ENCODE assay signal across 9 mouse cellular contexts in the genomic region with DNA sequence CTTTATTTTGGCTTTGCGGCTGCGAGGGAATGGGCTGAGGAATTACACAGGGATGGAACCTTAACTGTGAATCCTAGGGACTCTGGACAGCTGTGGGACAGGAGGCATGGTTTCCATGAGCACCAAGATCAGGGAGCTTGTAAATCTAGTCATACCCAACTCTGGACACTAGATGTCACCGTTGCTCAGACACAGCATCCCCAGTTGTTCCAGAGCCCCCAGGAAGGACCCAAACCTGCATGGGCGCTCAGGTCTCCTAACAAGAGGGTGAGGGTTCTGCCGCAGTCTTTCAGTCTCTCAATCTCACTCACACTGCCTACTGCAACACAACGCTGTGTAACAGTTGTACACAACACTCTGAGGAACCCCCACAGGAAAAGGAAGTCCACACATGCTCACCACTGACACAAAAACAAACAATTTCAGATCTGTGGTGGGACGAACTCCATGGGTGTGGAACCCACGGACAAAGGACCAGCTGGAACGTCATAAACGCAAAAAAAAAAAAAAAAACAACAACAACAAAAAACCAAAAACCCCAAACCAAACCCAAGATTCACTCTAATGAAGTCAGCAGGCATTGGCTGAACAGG. TPM values are rescaled to one million over a fixed set of nuclear protein-coding genes. Genes with fewer than 3 reads are reported as not detected.
DNase-seq lines count a peak whose midpoint lies in the region; ATAC-seq and TF ChIP-seq lines count a peak whose summit lies in the region.
"Had no signal": no experiment of that assay in that cellular context is flagged by ENCODE, and none has a peak within 500 bp of the region (broad histone marks: within the 10 kb centered on the region; RNA-seq: fewer than 3 reads in every experiment).

No protein-coding gene starts in this region.

- no peaks in the 10 kb centered on the region for H3K4me1 ChIP-seq in heart, adult 2 months (ENCODE audit: control insufficient read depth, insufficient read depth, low read length)
- H3K4me1 ChIP-seq in heart, embryonic 12.5 days (replicated peaks), result no peaks in the 10 kb centered on the region
- no peaks in the 10 kb centered on the region for H3K4me1 ChIP-seq in forebrain, embryonic 14.5 days (ENCODE audit: control insufficient read depth, insufficient read depth, low read length)
- H3K4me1 ChIP-seq in midbrain, embryonic 15.5 days, result no peaks in the 10 kb centered on the region
- H3K4me1 ChIP-seq: limb, embryonic 13.5 days had no signal

- CTCF ChIA-PET in Patski (lab: Charles Lee), result interaction anchor here (0.6 to 3.0 kb wide), 6 partner anchors 10 to 32 kb away, joined by 3 to 9 read pairs (median 4); partner anchors contain the start of gene Higd1a

- TF ChIP-seq EP300 in heart, adult 2 months (IDR thresholded peaks at IDR 0.05; ENCODE audit: insufficient read depth, low read depth, low read length), result no peak

- 21% methylated on average over 10 of the region's 10 CpGs for WGBS in heart, adult 2 months
- WGBS in heart, embryonic 12.5 days, result 41% methylated on average over 10 of the region's 10 CpGs
- 57% methylated on average over 10 of the region's 10 CpGs for WGBS in forebrain, embryonic 14.5 days
- WGBS in midbrain, embryonic 15.5 days, result 55% methylated on average over 10 of the region's 10 CpGs

- TF ChIP-seq CTCF in heart, adult 2 months (IDR thresholded peaks at IDR 0.05), result peak; percentile 77
- peak; percentile 62 for TF ChIP-seq CTCF in Patski (IDR thresholded peaks at IDR 0.05)

- POLR2A ChIA-PET in Patski (lab: Charles Lee), result interaction anchor here (1.6 kb wide), 1 partner anchor 11 kb away, joined by 9 read pairs; the partner anchor contains the start of gene Higd1a

- peaks cover 5% of the 10 kb centered on the region; the same call in 1 of the 2 replicates for H3K9me3 ChIP-seq in heart, embryonic 12.5 days (replicated peaks)
- H3K9me3 ChIP-seq in forebrain, embryonic 14.5 days (replicated peaks; ENCODE audit: control insufficient read depth, low read length), result no peaks in the 10 kb centered on the region
- no peaks in the 10 kb centered on the region for H3K9me3 ChIP-seq in midbrain, embryonic 15.5 days

- H3K79me2 ChIP-seq in heart, adult 2 months (replicated peaks; ENCODE audit: control insufficient read depth, insufficient read depth, low read length), result no peaks in the 10 kb centered on the region

- intact Hi-C loops in heart, adult 2 months (cut with DNase I), result loop anchor here (1.0 to 5.0 kb wide), 2 partner anchors 31 to 141 kb away; no protein-coding TSS in a partner anchor

- no peak overlapping the region for H3K4me3 ChIP-seq in heart, adult 2 months
- H3K4me3 ChIP-seq in heart, embryonic 12.5 days, result no peak overlapping the region
- no peak overlapping the region for H3K4me3 ChIP-seq in forebrain, embryonic 14.5 days (ENCODE audit: low read depth, low read length)
- no peak overlapping the region for H3K4me3 ChIP-seq in midbrain, embryonic 15.5 days
- H3K4me3 ChIP-seq: limb, embryonic 13.5 days had no signal

- H3K9ac ChIP-seq in heart, adult 2 months (ENCODE audit: low read depth, low read length), result no peak overlapping the region
- H3K9ac ChIP-seq in heart, embryonic 12.5 days, result no peak overlapping the region
- no peak overlapping the region for H3K9ac ChIP-seq in forebrain, embryonic 14.5 days (ENCODE audit: low read length)
- no peak overlapping the region for H3K9ac ChIP-seq in midbrain, embryonic 15.5 days
- H3K9ac ChIP-seq: limb, embryonic 13.5 days had no signal

- in situ Hi-C loops in Patski (cut with MboI; ENCODE audit: low pct_unique_long_range_greater_than_20kb), result no loop called here

- peaks cover 4% of the 10 kb centered on the region; the same call in 1 of the 2 replicates for H3K36me3 ChIP-seq in heart, adult 2 months (ENCODE audit: control insufficient read depth, insufficient read depth, low read length)
- peaks cover 34% of the 10 kb centered on the region for H3K36me3 ChIP-seq in heart, embryonic 12.5 days
- peaks cover 50% of the 10 kb centered on the region for H3K36me3 ChIP-seq in forebrain, embryonic 14.5 days (ENCODE audit: control insufficient read depth, insufficient read depth, low read length)
- H3K36me3 ChIP-seq in midbrain, embryonic 15.5 days (replicated peaks), result peaks cover 9% of the 10 kb centered on the region; the same call in 1 of the 2 replicates

- TF ChIP-seq POLR2A in heart, adult 2 months (IDR thresholded peaks at IDR 0.05; ENCODE audit: insufficient read depth, low read depth, low read length), result no peak

- H3K27ac ChIP-seq in heart, adult 2 months, result no peak overlapping the region; the same call in 1 of the 2 replicates
- H3K27ac ChIP-seq in heart, embryonic 12.5 days (ENCODE audit: poor library complexity, severe bottlenecking), result no peak overlapping the region
- no peak overlapping the region for H3K27ac ChIP-seq in forebrain, embryonic 14.5 days (ENCODE audit: low read depth, low read length)
- H3K27ac ChIP-seq in midbrain, embryonic 15.5 days, result no peak overlapping the region
- H3K27ac ChIP-seq: limb, embryonic 13.5 days had no signal

- H3K27me3 ChIP-seq in heart, adult 2 months (ENCODE audit: control insufficient read depth, insufficient read depth, low read length), result no peaks in the 10 kb centered on the region
- H3K27me3 ChIP-seq in heart, embryonic 12.5 days (replicated peaks), result 0 out of 2 replicates have a peak, but pooled peaks cover 3% of the 10 kb centered on the region
- H3K27me3 ChIP-seq in Patski, result no peaks in the 10 kb centered on the region
- H3K27me3 ChIP-seq in forebrain, embryonic 14.5 days (replicated peaks; ENCODE audit: control insufficient read depth, insufficient read depth, low read length), result no peaks in the 10 kb centered on the region
- no peaks in the 10 kb centered on the region for H3K27me3 ChIP-seq in midbrain, embryonic 15.5 days (replicated peaks)
- H3K27me3 ChIP-seq: limb, embryonic 13.5 days had no signal

- ATAC-seq in heart, embryonic 12.5 days (ENCODE audit: insufficient number of reproducible peaks, low FRiP score), result no peak
- no peak for ATAC-seq in Patski
- 0 out of 2 replicates have a peak, but pooled peaks have one; percentile 20 for ATAC-seq in forebrain, embryonic 14.5 days
- peak; percentile 63; the same call in 1 of the 2 replicates for ATAC-seq in midbrain, embryonic 15.5 days (replicated peaks)

- DNase-seq in heart, adult 2 months, result peak in 1 of 2 experiments; percentile 40
- no peak for DNase-seq in Patski (ENCODE audit: low read depth, low spot score)
- DNase-seq in forebrain, embryonic 14.5 days (ENCODE audit: low spot score), result peak; percentile 71
- DNase-seq in kidney, postnatal 14 days, result peak; percentile 43
- no peak for DNase-seq in frontal cortex, postnatal 25 days (ENCODE audit: low spot score in 2 of 2)
- DNase-seq in adrenal gland, adult 8-10 months, result no peak

- no peak overlapping the region for H3K4me2 ChIP-seq in heart, embryonic 12.5 days
- H3K4me2 ChIP-seq in forebrain, embryonic 14.5 days (ENCODE audit: low read length), result no peak overlapping the region
- no peak overlapping the region for H3K4me2 ChIP-seq in midbrain, embryonic 15.5 days
- H3K4me2 ChIP-seq: limb, embryonic 13.5 days had no signal

RNA-seq across cellular contexts. Expression of gene Ccdc13, which starts 7.4 kb away (rescaled TPM):
- not detected for total RNA-seq in heart, adult 2 months (2021)
- 0.32 and 0.49 TPM in 2 replicates for polyA plus RNA-seq in heart, adult 2 months (2012; rRNA removed)
- polyA plus RNA-seq in heart, embryonic 12.5 days (2016; fragmentation: Nextera tagmentation; extraction: Ambion mirVana), result 0.08 TPM in 1 of 2 replicates, not detected in the other
- 0.03 TPM for polyA plus RNA-seq in Patski (2021)
- polyA plus RNA-seq in forebrain, embryonic 14.5 days (2014; fragmentation: Nextera tagmentation; extraction: Ambion mirVana), result 2.7 and 3.0 TPM in 2 replicates
- 4.1 and 4.2 TPM in 2 replicates for polyA plus RNA-seq in midbrain, embryonic 15.5 days (2015; fragmentation: Nextera tagmentation; extraction: Ambion mirVana)
- total RNA-seq in adrenal gland, adult 8-10 months (2022), result 1 to 10 TPM in 3 of 4 experiments, under 1 TPM in 1; 0.73 to 2.2 (median 1.6) TPM

RNA-seq across cellular contexts. Expression of gene Higd1a, which starts 11.5 kb away (rescaled TPM):
- total RNA-seq in heart, adult 2 months (2021), result 100 to 1,000 TPM; 198 to 199 TPM
- 71.7 and 106 TPM in 2 replicates for polyA plus RNA-seq in heart, adult 2 months (2012; rRNA removed)
- polyA plus RNA-seq in heart, embryonic 12.5 days (2016; fragmentation: Nextera tagmentation; extraction: Ambion mirVana), result 237 and 257 TPM in 2 replicates
- 108 TPM for polyA plus RNA-seq in Patski (2021)
- 114 and 151 TPM in 2 replicates for polyA plus RNA-seq in forebrain, embryonic 14.5 days (2014; fragmentation: Nextera tagmentation; extraction: Ambion mirVana)
- polyA plus RNA-seq in midbrain, embryonic 15.5 days (2015; fragmentation: Nextera tagmentation; extraction: Ambion mirVana), result 142 and 144 TPM in 2 replicates
- 100 to 1,000 TPM in 1 of 4 experiments, 10 to 100 TPM in 3; 86.5 to 102 (median 87.4) TPM for total RNA-seq in adrenal gland, adult 8-10 months (2022)

RNA-seq across cellular contexts. Expression of gene Ackr2, which starts 51.5 kb away (rescaled TPM):
- 1 to 10 TPM in 1 of 2 experiments, under 1 TPM in 1; 0.84 to 2.4 TPM for total RNA-seq in heart, adult 2 months (2021)
- 3.1 and 3.5 TPM in 2 replicates for polyA plus RNA-seq in heart, adult 2 months (2012; rRNA removed)
- 0.09 and 0.32 TPM in 2 replicates for polyA plus RNA-seq in heart, embryonic 12.5 days (2016; fragmentation: Nextera tagmentation; extraction: Ambion mirVana)
- not detected for polyA plus RNA-seq in Patski (2021)
- polyA plus RNA-seq in forebrain, embryonic 14.5 days (2014; fragmentation: Nextera tagmentation; extraction: Ambion mirVana), result 2.0 and 2.1 TPM in 2 replicates
- polyA plus RNA-seq in midbrain, embryonic 15.5 days (2015; fragmentation: Nextera tagmentation; extraction: Ambion mirVana), result 2.8 and 3.5 TPM in 2 replicates
- 1 to 10 TPM in 1 of 4 experiments, under 1 TPM in 3; 0.77 to 2.1 (median 0.88) TPM for total RNA-seq in adrenal gland, adult 8-10 months (2022)

RNA-seq across cellular contexts. Expression of gene Hhatl, which starts 54.3 kb away (rescaled TPM):
- 100 to 1,000 TPM in 1 of 2 experiments, 10 to 100 TPM in 1; 96.3 to 111 TPM for total RNA-seq in heart, adult 2 months (2021)
- 201 and 224 TPM in 2 replicates for polyA plus RNA-seq in heart, adult 2 months (2012; rRNA removed)
- 5.3 and 5.7 TPM in 2 replicates for polyA plus RNA-seq in heart, embryonic 12.5 days (2016; fragmentation: Nextera tagmentation; extraction: Ambion mirVana)
- polyA plus RNA-seq in Patski (2021), result not detected
- polyA plus RNA-seq in forebrain, embryonic 14.5 days (2014; fragmentation: Nextera tagmentation; extraction: Ambion mirVana), result not detected in 2 replicates
- polyA plus RNA-seq in midbrain, embryonic 15.5 days (2015; fragmentation: Nextera tagmentation; extraction: Ambion mirVana), result 0.09 TPM in 1 of 2 replicates, not detected in the other
- total RNA-seq in adrenal gland, adult 8-10 months (2022), result under 1 TPM in 1 of 4 experiments, not detected in 3; 0.59 TPM

Comparison
In these comparisons a context has a peak if more than half of its experiments do, and no peak if none do; other contexts are left out.
1. DNase-seq: peak in forebrain, embryonic 14.5 days (single experiment) and kidney, postnatal 14 days (single experiment); none in Patski (single experiment), frontal cortex, postnatal 25 days (0 of 2) and adrenal gland, adult 8-10 months (single experiment).
2. ATAC-seq: peak in forebrain, embryonic 14.5 days (single experiment) and midbrain, embryonic 15.5 days (single experiment); none in heart, embryonic 12.5 days (single experiment) and Patski (single experiment).